Mouse (Mus musculus): ENCODE measurements around the gene Cnot11. TPM values are rescaled to one million over a fixed set of nuclear protein-coding genes. Genes with fewer than 3 reads are reported as not detected.

The Cnot11 gene
- polyA plus RNA-seq (2016; fragmentation: Nextera tagmentation; extraction: Ambion mirVana) = 26.2 and 26.9 TPM in 2 replicates

GRCm38 (mm10) chr1:39534831-39535230 lies at the start of gene Cnot11:
Cnot11 (plus strand) TSS chr1:39534992.
- peak within 1 kb of the TSS; percentile 94 for H3K27ac ChIP-seq
- H3K27me3 ChIP-seq (ENCODE audit: insufficient read depth, poor library complexity, severe bottlenecking) = no peaks in the 10 kb centered on the region
- peak within 1 kb of the TSS; percentile 87 for H3K4me3 ChIP-seq
- WGBS = 40% methylated on average over 13 of the region's 13 CpGs
- peaks cover 32% of the 10 kb centered on the region for H3K4me1 ChIP-seq (replicated peaks)
- H3K36me3 ChIP-seq = peaks cover 24% of the 10 kb centered on the region
- H3K9me3 ChIP-seq = peaks cover 2% of the 10 kb centered on the region; the same call in 1 of the 2 replicates
- no peak for DNase-seq (ENCODE audit: low spot score)

GRCm38 (mm10) chr1:39487370-39487769 lies 47.4 kb upstream of the Cnot11 start:
- DNase-seq (ENCODE audit: low spot score) = no peak
- H3K27me3 ChIP-seq (ENCODE audit: insufficient read depth, poor library complexity, severe bottlenecking) = no peaks in the 10 kb centered on the region
- H3K4me3 ChIP-seq = no peak overlapping the region
- 83% methylated on average over 3 of the region's 3 CpGs for WGBS
- H3K4me1 ChIP-seq (replicated peaks) = peaks cover 7% of the 10 kb centered on the region
- no peaks in the 10 kb centered on the region for H3K36me3 ChIP-seq
- H3K9me3 ChIP-seq = no peaks in the 10 kb centered on the region
- no peak overlapping the region for H3K27ac ChIP-seq

GRCm38 (mm10) chr1:39493165-39493564 lies 41.6 kb upstream of the Cnot11 start:
- no peak overlapping the region for H3K4me3 ChIP-seq
- DNase-seq (ENCODE audit: low spot score) = no peak
- H3K27ac ChIP-seq = no peak overlapping the region
- H3K27me3 ChIP-seq (ENCODE audit: insufficient read depth, poor library complexity, severe bottlenecking) = no peaks in the 10 kb centered on the region
- no peaks in the 10 kb centered on the region for H3K36me3 ChIP-seq
- H3K9me3 ChIP-seq = peaks cover 8% of the 10 kb centered on the region; the same call in 1 of the 2 replicates
- 87% methylated on average over 5 of the region's 5 CpGs for WGBS
- no peaks in the 10 kb centered on the region for H3K4me1 ChIP-seq (replicated peaks)

GRCm38 (mm10) chr1:39493664-39494063 lies 41.1 kb upstream of the Cnot11 start:
- no peak for DNase-seq (ENCODE audit: low spot score)
- no peaks in the 10 kb centered on the region for H3K4me1 ChIP-seq (replicated peaks)
- no peaks in the 10 kb centered on the region for H3K36me3 ChIP-seq
- H3K4me3 ChIP-seq = no peak overlapping the region
- 91% methylated on average over 3 of the region's 3 CpGs for WGBS
- H3K27ac ChIP-seq = no peak overlapping the region
- peaks cover 8% of the 10 kb centered on the region; the same call in 1 of the 2 replicates for H3K9me3 ChIP-seq
- H3K27me3 ChIP-seq (ENCODE audit: insufficient read depth, poor library complexity, severe bottlenecking) = no peaks in the 10 kb centered on the region

GRCm38 (mm10) chr1:39496995-39497394 lies 37.8 kb upstream of the Cnot11 start:
- 90% methylated on average over 4 of the region's 4 CpGs for WGBS

GRCm38 (mm10) chr1:39497748-39498147 lies 37.0 kb upstream of the Cnot11 start:
- H3K4me3 ChIP-seq = no peak overlapping the region
- no peaks in the 10 kb centered on the region for H3K4me1 ChIP-seq (replicated peaks)
- H3K36me3 ChIP-seq = no peaks in the 10 kb centered on the region
- peaks cover 8% of the 10 kb centered on the region; the same call in 1 of the 2 replicates for H3K9me3 ChIP-seq
- WGBS = 87% methylated on average over 11 of the region's 11 CpGs
- no peak overlapping the region for H3K27ac ChIP-seq
- DNase-seq (ENCODE audit: low spot score) = no peak
- no peaks in the 10 kb centered on the region for H3K27me3 ChIP-seq (ENCODE audit: insufficient read depth, poor library complexity, severe bottlenecking)

More at GRCm38 (mm10) chr1:39496995-39497394, 37.8 kb upstream of the Cnot11 start:
- H3K27ac ChIP-seq = no peak overlapping the region
- H3K9me3 ChIP-seq = peaks cover 8% of the 10 kb centered on the region; the same call in 1 of the 2 replicates
- DNase-seq (ENCODE audit: low spot score) = no peak
- H3K4me3 ChIP-seq = no peak overlapping the region
- H3K27me3 ChIP-seq (ENCODE audit: insufficient read depth, poor library complexity, severe bottlenecking) = no peaks in the 10 kb centered on the region
- no peaks in the 10 kb centered on the region for H3K4me1 ChIP-seq (replicated peaks)
- H3K36me3 ChIP-seq = no peaks in the 10 kb centered on the region

GRCm38 (mm10) chr1:39499485-39499941 lies 35.3 kb upstream of the Cnot11 start:
- 88% methylated on average over 2 of the region's 2 CpGs for WGBS

GRCm38 (mm10) chr1:39502817-39503633 lies 31.8 kb upstream of the Cnot11 start:
- H3K4me3 ChIP-seq = no peak overlapping the region
- H3K27ac ChIP-seq = no peak overlapping the region
- H3K9me3 ChIP-seq = no peaks in the 10 kb centered on the region
- no peaks in the 10 kb centered on the region for H3K36me3 ChIP-seq
- H3K27me3 ChIP-seq (ENCODE audit: insufficient read depth, poor library complexity, severe bottlenecking) = no peaks in the 10 kb centered on the region
- no peaks in the 10 kb centered on the region for H3K4me1 ChIP-seq (replicated peaks)
- no peak for DNase-seq (ENCODE audit: low spot score)
- WGBS = 85% methylated on average over 17 of the region's 17 CpGs

More at GRCm38 (mm10) chr1:39499485-39499941, 35.3 kb upstream of the Cnot11 start:
- Histone ChIP-seq H3K4me1 (replicated peaks) (no peaks in the 10 kb centered on the region), H3K27ac (no peak overlapping the region), H3K9me3 (peaks cover 8% of the 10 kb centered on the region; the same call in 1 of the 2 replicates), H3K27me3 (ENCODE audit: insufficient read depth, poor library complexity, severe bottlenecking) (no peaks in the 10 kb centered on the region), H3K36me3 (no peaks in the 10 kb centered on the region), H3K4me3 (no peak overlapping the region)
- no peak for DNase-seq (ENCODE audit: low spot score)

GRCm38 (mm10) chr1:39504261-39504660 lies 30.5 kb upstream of the Cnot11 start:
- Histone ChIP-seq H3K4me1 (replicated peaks) (no peaks in the 10 kb centered on the region), H3K4me3 (no peak overlapping the region), H3K27me3 (ENCODE audit: insufficient read depth, poor library complexity, severe bottlenecking) (no peaks in the 10 kb centered on the region), H3K27ac (no peak overlapping the region), H3K36me3 (no peaks in the 10 kb centered on the region), H3K9me3 (no peaks in the 10 kb centered on the region)
- DNase-seq (ENCODE audit: low spot score) = no peak
- 14% methylated on average over 1 of the region's 1 CpGs for WGBS

GRCm38 (mm10) chr1:39505600-39505999 lies 29.2 kb upstream of the Cnot11 start:
- H3K4me3 ChIP-seq = no peak overlapping the region
- no peaks in the 10 kb centered on the region for H3K9me3 ChIP-seq
- no peaks in the 10 kb centered on the region for H3K36me3 ChIP-seq
- WGBS = 82% methylated on average over 9 of the region's 9 CpGs
- H3K27ac ChIP-seq = no peak overlapping the region
- no peaks in the 10 kb centered on the region for H3K4me1 ChIP-seq (replicated peaks)
- DNase-seq (ENCODE audit: low spot score) = no peak
- H3K27me3 ChIP-seq (ENCODE audit: insufficient read depth, poor library complexity, severe bottlenecking) = no peaks in the 10 kb centered on the region

GRCm38 (mm10) chr1:39511775-39512174 lies 23.0 kb upstream of the Cnot11 start:
- Histone ChIP-seq H3K36me3 (no peaks in the 10 kb centered on the region), H3K27me3 (ENCODE audit: insufficient read depth, poor library complexity, severe bottlenecking) (no peaks in the 10 kb centered on the region), H3K4me3 (no peak overlapping the region), H3K27ac (no peak overlapping the region), H3K4me1 (replicated peaks) (no peaks in the 10 kb centered on the region), H3K9me3 (no peaks in the 10 kb centered on the region)
- DNase-seq (ENCODE audit: low spot score) = no peak
- WGBS = 79% methylated on average over 8 of the region's 8 CpGs

- Histone ChIP-seq H3K4me1 (replicated peaks) (no peaks in the 10 kb centered on the region), H3K27me3 (ENCODE audit: insufficient read depth, poor library complexity, severe bottlenecking) (no peaks in the 10 kb centered on the region), H3K4me3 (no peak overlapping the region), H3K36me3 (no peaks in the 10 kb centered on the region), H3K9me3 (no peaks in the 10 kb centered on the region), H3K27ac (no peak overlapping the region)
- 89% methylated on average over 1 of the region's 1 CpGs for WGBS
- no peak for DNase-seq (ENCODE audit: low spot score)
These were observed 22.6 kb upstream of the Cnot11 start for GRCm38 (mm10) chr1:39512183-39512582.

GRCm38 (mm10) chr1:39515303-39515991 lies 19.3 kb upstream of the Cnot11 start:
- no peaks in the 10 kb centered on the region for H3K27me3 ChIP-seq (ENCODE audit: insufficient read depth, poor library complexity, severe bottlenecking)
- 88% methylated on average over 10 of the region's 10 CpGs for WGBS
- DNase-seq (ENCODE audit: low spot score) = no peak
- H3K36me3 ChIP-seq = no peaks in the 10 kb centered on the region
- peaks cover 7% of the 10 kb centered on the region; the same call in 1 of the 2 replicates for H3K9me3 ChIP-seq
- H3K4me3 ChIP-seq = no peak overlapping the region
- no peaks in the 10 kb centered on the region for H3K4me1 ChIP-seq (replicated peaks)
- no peak overlapping the region for H3K27ac ChIP-seq
